Mouse (Mus musculus) Patski (cell line): Measurements from ENCODE around the gene Golga7b. TPM values are rescaled to one million over a fixed set of nuclear protein-coding genes. Genes with fewer than 3 reads are reported as not detected.

Experiments used
- ATAC-seq: fragments of 100-300 bp; one replicate; pipeline ENCODE4 v1.8.0; 2021
- CTCF ChIA-PET: fragments of 350-600 bp; sonication (Branson Sonifier 250); formaldehyde crosslinking; loops from one replicate; lab custom pipeline; 2022; ENCODE audit warnings: inconsistent platforms; lab: Charles Lee
- POLR2A ChIA-PET: fragments of 350-600 bp; sonication (Branson Sonifier 250); formaldehyde crosslinking; loops from one replicate; lab custom pipeline; 2022; ENCODE audit warnings: antibody characterized with exemption, inconsistent platforms; lab: Charles Lee
- DNase-seq: peaks from one replicate; pipeline ENCODE4 v3.0.0-alpha.2; 2011; ENCODE audit warnings: low read depth, low spot score
- H3K27me3 ChIP-seq: fragments of 371-371 bp; one replicate; pipeline ENCODE4 v1.5.1; 2021
- CTCF ChIP-seq: fragments of 100-300 bp; IDR thresholded peaks from one replicate; pipeline ENCODE4 v1.5.1; 2021
- in situ Hi-C: fragments of 300-500 bp; cut with MboI; formaldehyde crosslinking; loops from 3 replicates; pipeline ENCODE4 v1.11.1; 2018; ENCODE audit warnings: low pct_unique_long_range_greater_than_20kb, mixed read lengths
- polyA plus RNA-seq: library from polyadenylated mRNA; unstranded; gene quantifications from one replicate; pipeline ENCODE4 v1.2.3, GENCODE M21; 2021

Gene Golga7b
- polyA plus RNA-seq, 1 experiment from 2014 or later = 0.12 TPM

DNA sequence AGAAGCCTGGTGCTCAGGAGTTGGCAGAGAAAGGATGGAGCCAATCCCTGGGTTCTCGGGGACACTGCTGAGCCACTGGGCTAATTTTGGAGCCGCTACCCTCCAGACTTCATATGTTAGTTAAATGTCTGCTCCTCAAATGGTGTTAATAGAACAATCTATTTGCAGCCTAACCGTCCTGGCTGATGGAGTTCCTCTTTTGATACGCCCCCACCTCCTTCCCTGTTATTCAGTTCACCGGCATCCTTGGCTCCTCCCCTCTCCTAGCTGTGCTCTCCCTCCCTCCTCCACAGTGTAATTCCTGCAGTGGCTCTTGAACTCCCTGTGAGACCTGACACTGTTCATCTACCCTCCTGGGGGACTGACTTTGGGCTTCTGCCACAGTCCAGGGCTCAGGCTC lies 748 bp upstream of the Golga7b start:
- POLR2A ChIA-PET = interaction anchor here (0.6 kb wide), 1 partner anchor 26 kb away, joined by 4 read pairs; no protein-coding TSS in a partner anchor
- CTCF ChIA-PET = interaction anchor here (3.5 kb wide), 1 partner anchor 12 kb away, joined by 14 read pairs; no protein-coding TSS in a partner anchor

DNA sequence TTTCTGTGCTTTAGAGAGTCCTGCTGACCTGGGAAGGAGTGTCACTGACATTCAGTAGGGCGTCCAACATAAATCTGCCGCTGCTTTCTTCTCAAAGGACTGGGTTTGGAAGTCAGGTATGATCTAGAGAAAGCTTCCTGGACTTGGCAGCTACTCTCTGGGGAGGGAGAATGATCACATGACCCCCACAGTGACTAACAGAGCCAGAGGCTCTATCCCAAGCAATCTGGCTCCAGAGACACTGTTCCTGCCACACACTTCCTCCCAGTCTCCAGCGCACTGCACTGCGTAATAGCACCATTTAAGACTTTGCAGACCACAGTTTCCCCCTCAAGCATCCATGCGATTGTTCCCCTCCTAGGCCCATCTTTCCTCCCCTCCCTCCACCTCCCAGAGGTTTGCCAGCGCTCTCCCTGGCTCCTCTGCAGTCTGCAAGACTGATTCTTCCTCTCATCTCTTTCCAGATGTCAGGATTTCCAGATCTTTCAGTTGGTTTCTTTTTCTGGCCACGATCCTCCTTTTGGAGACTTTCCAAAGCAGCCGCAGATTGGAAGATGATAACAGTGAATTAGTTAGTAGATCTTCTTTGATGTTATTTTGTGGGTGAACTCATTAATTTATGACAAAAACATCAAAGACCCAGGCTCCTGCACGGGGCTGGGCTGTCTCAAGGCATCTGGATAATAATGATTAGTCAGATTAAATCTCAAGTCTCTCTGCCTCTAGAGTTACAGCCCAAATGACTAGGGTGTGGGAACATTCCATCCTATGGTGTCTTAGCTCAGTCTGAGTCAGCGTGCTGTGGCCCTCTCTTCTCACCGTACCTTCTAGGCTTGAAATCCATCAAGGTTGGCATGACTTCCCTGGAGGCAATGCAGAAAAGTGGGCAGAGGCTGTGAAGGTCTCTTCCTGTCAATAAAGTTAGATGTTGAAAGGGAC lies 2.9 kb downstream of the Golga7b start:
- peak; percentile 65 for ATAC-seq
- CTCF ChIA-PET = no interaction called here
- in situ Hi-C loops = no loop called here
- no peak for DNase-seq
- no peak for TF ChIP-seq CTCF
- peaks cover 12% of the 10 kb centered on the region for H3K27me3 ChIP-seq
- POLR2A ChIA-PET = no interaction called here

More for the DNA sequence above, 748 bp upstream of the Golga7b start:
- no peaks in the 10 kb centered on the region for H3K27me3 ChIP-seq
- TF ChIP-seq CTCF = no peak
- DNase-seq (no peak), ATAC-seq (no peak)
- in situ Hi-C loops = no loop called here

DNA sequence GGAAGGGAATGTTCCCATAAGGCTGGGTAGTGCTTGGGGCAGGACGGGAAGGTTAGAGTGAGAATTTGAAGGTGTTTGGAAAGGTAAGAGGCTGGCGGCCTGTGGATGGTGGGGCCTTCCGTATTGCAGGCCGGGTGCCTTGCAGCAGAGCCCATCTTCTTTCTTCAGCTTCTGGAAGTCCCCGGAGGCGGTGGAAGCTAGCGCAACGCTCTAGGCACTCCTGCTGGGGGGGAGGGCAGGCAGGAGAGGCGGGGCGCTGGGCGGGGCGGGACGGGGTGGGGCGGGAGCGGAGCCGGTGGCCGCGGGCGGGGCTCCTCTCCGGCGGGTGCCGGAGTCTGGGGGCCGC lies 8.0 kb downstream of the Golga7b start:
- CTCF ChIA-PET = no interaction called here
- no peak for DNase-seq
- no peak for TF ChIP-seq CTCF

DNA sequence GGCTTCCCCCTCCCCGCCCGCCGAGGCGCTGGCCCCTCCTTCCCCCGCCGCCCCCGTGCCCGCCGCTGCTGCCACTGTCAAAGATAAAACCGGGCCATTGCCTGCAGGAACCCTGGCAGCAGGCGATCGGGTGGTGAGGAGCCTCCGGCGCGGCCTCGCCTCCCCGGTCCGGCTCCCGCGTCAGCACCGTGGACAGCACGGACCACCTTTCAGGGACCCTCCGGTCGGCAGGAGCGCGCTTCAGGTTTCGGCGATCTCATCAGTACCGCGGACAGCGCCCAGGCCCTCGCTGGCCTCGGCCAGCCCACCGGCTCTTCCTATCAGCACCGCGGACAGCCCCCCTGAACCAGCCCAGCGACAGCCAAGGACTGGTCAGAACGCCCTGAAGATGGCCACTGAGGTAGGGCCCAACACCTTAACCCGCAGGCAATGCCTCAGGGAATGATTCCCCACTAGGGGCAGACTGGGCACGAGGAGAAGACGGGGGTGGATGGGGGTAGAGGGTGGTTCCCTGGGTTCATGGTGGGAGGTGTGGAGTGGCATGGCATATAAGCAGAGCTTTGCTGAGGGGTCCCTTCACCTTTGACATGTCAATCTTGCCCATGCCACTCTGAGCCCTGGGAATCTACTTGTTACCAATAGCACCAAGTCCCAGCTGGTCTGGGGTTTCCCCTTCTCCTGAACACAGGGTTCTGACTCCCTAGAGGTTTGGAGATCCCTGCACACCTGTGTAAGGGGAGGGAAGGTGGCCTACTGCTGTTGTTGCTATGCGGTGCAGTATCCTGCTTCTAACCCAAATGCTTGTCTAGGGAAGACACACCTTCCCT lies 8.6 kb downstream of the Golga7b start:
- ChIA-PET POLR2A (interaction anchor here (0.6 to 2.4 kb wide), 4 partner anchors 11 to 344 kb away, joined by 3 to 6 read pairs (median 4); no protein-coding TSS in a partner anchor), CTCF (interaction anchor here (1.0 to 2.0 kb wide), 5 partner anchors 11 to 60 kb away, joined by 3 to 7 read pairs (median 5); no protein-coding TSS in a partner anchor)
- no peak for TF ChIP-seq CTCF
- ATAC-seq (peak; percentile 66), DNase-seq (no peak)
- H3K27me3 ChIP-seq = peaks cover 12% of the 10 kb centered on the region
- in situ Hi-C loops = no loop called here

More for the DNA sequence above, 8.0 kb downstream of the Golga7b start:
- H3K27me3 ChIP-seq = peaks cover 12% of the 10 kb centered on the region
- POLR2A ChIA-PET = interaction anchor here (2.4 kb wide), 1 partner anchor 11 kb away, joined by 6 read pairs; no protein-coding TSS in a partner anchor
- in situ Hi-C loops = no loop called here
- ATAC-seq = no peak

- CTCF ChIA-PET = interaction anchor here (1.0 to 2.0 kb wide), 5 partner anchors 12 to 59 kb away, joined by 3 to 7 read pairs (median 5); no protein-coding TSS in a partner anchor
- in situ Hi-C loops = no loop called here
- peak; percentile 49 for DNase-seq
- POLR2A ChIA-PET = interaction anchor here (0.6 to 2.4 kb wide), 4 partner anchors 12 to 590 kb away, joined by 3 to 6 read pairs (median 4); no protein-coding TSS in a partner anchor
- peaks cover 12% of the 10 kb centered on the region for H3K27me3 ChIP-seq
- TF ChIP-seq CTCF = no peak
- ATAC-seq = no peak
Measured at GRCm38 (mm10) chr19:42256611-42257240, 9.4 kb downstream of the Golga7b start.

- peaks cover 12% of the 10 kb centered on the region for H3K27me3 ChIP-seq
- no peak for DNase-seq
- ATAC-seq = no peak
- POLR2A ChIA-PET = interaction anchor here (0.6 to 2.4 kb wide), 4 partner anchors 13 to 589 kb away, joined by 3 to 6 read pairs (median 4); no protein-coding TSS in a partner anchor
- CTCF ChIA-PET = interaction anchor here (1.0 to 2.0 kb wide), 4 partner anchors 13 to 58 kb away, joined by 3 to 7 read pairs (median 4); no protein-coding TSS in a partner anchor
- TF ChIP-seq CTCF = no peak
- in situ Hi-C loops = no loop called here
Measured at GRCm38 (mm10) chr19:42257241-42257635, 9.9 kb downstream of the Golga7b start.

GRCm38 (mm10) chr19:42258031-42258430 lies 10.7 kb downstream of the Golga7b start:
- ATAC-seq = peak; percentile 61
- peak; percentile 66 for DNase-seq
- ChIA-PET POLR2A (interaction anchor here (0.5 to 1.1 kb wide), 3 partner anchors 13 to 51 kb away, joined by 3 read pairs; no protein-coding TSS in a partner anchor), CTCF (interaction anchor here (1.4 to 2.0 kb wide), 7 partner anchors 13 to 41 kb away, joined by 4 to 7 read pairs (median 6); no protein-coding TSS in a partner anchor)
- in situ Hi-C loops = no loop called here
- TF ChIP-seq CTCF = no peak
- peaks cover 12% of the 10 kb centered on the region for H3K27me3 ChIP-seq

- in situ Hi-C loops = no loop called here
- ChIA-PET CTCF (interaction anchor here (1.3 to 1.9 kb wide), 8 partner anchors 14 to 42 kb away, joined by 3 to 14 read pairs (median 6); no protein-coding TSS in a partner anchor), POLR2A (interaction anchor here (0.9 kb wide), 1 partner anchor 18 kb away, joined by 3 read pairs; no protein-coding TSS in a partner anchor)
- H3K27me3 ChIP-seq = peaks cover 12% of the 10 kb centered on the region
- ATAC-seq = peak; percentile 40
- peak; percentile 73 for DNase-seq
- TF ChIP-seq CTCF = no peak
Measured at GRCm38 (mm10) chr19:42258596-42258995, 11.2 kb downstream of the Golga7b start.

DNA sequence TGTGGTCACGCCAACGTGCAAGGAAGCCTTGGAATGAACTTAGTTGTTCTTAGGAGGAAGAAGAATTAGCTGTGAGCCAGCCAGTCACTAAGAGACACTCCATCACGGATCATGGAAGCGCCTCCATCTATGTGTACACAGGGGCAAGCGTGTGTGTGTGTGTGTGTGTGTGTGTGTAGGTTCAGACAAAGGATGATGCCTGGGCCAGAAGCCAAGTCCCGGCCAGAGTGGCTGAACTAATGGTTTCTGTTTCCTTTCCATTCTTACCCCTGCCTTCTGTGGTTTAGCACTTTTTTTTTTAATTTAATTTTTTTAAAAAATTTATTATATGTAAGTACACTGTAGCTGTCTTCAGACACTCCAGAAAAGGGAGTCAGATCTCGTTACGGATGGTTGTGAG lies 13.1 kb downstream of the Golga7b start:
- ChIA-PET POLR2A (no interaction called here), CTCF (no interaction called here)
- in situ Hi-C loops = no loop called here
- no peak for TF ChIP-seq CTCF
- DNase-seq = no peak
- H3K27me3 ChIP-seq = no peaks in the 10 kb centered on the region
- ATAC-seq = no peak
